Mouse (Mus musculus): ENCODE measurements around the gene Vsx1.

The Vsx1 gene

GRCm38 (mm10) chr2:150646411-150647121, 42.6 kb downstream of the Vsx1 start:
- DNase-seq (ENCODE audit: low spot score): no peak

- no peak for DNase-seq (ENCODE audit: low spot score)
Measured at GRCm38 (mm10) chr2:150645225-150645624, 43.9 kb downstream of the Vsx1 start.

- no peak for DNase-seq (ENCODE audit: low spot score)
Measured at GRCm38 (mm10) chr2:150643726-150644415, 45.3 kb downstream of the Vsx1 start.

- DNase-seq (ENCODE audit: low spot score): no peak
Measured at GRCm38 (mm10) chr2:150643166-150643565, 46.0 kb downstream of the Vsx1 start.

DNA sequence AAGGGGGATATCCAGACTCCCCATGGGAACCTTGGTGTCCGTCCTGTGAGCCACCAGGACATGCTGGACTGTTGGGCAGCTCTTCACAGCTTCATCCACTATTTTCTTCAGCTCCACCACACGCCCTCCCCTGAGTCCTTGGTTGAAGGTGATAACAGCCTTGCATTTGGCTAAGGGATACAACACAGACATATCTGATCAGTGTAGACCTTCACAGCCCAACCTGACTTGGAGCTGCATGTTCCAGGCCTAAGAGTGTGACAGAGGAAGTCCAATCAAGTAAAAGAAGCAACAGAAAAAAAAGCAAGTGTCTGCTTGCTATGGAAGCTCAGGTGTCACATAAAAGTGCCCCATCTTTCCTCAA, 50.8 kb downstream of the Vsx1 start:
- no peak for DNase-seq (ENCODE audit: low spot score)

GRCm38 (mm10) chr2:150637702-150638369, 51.3 kb downstream of the Vsx1 start:
- DNase-seq (ENCODE audit: low spot score): no peak

DNA sequence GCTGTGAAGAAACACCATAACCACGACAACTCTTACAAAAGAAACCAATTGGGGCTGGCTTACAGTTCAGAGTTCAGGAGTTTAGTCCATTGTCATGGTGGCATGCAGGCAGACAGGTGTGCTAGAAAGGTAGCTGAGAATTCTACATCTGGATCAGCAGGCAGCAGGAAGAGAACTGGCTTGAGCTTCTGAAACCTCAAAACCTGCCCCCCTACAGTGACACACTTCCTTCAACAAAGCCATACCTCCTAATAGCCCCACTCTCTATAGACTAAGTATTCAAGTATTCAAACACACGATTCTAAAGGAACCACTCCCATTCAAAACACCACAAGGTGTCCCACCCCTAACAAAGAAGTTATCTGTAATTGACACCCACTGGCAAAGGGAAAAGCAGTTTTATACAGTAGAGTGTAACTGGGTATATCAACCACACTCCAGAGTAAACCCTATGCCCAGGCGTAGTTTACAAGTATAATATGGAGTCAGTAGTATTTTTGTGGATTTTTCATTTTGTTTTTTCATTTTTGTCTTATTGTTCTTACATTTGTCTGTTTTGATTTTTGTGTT, 53.2 kb downstream of the Vsx1 start:
- DNase-seq (ENCODE audit: low spot score): no peak
